Mouse (Mus musculus) midbrain, embryonic 16.5 days (tissue): ENCODE results near the gene Ptprs. TPM values are rescaled to one million over a fixed set of nuclear protein-coding genes. Genes with fewer than 3 reads are reported as not detected.

ENCODE experiments used
- ATAC-seq: fragments of 200-750 bp; cut with Nextera tagmentation; 2 replicates; pipeline ENCODE4 v1.8.0; 2017; ENCODE audit warnings: moderate TSS enrichment
- H3K27ac ChIP-seq: fragments of 300-500 bp; sonication (generic); 2 replicates; pipeline ENCODE4 v1.5.1; 2014; ENCODE audit warnings: mild to moderate bottlenecking, low read length, mixed read lengths
- H3K27me3 ChIP-seq: fragments of 300-500 bp; sonication (generic); 2 replicates; pipeline ENCODE4 v1.6.1; 2014; ENCODE audit warnings: low read depth, low read length, mixed read lengths; ENCODE audit not compliant: control insufficient read depth, insufficient read depth
- H3K36me3 ChIP-seq: fragments of 300-500 bp; sonication (generic); 2 replicates; pipeline ENCODE4 v1.6.1; 2014; ENCODE audit warnings: mild to moderate bottlenecking, low read length, moderate library complexity, mixed read lengths; ENCODE audit not compliant: control insufficient read depth, insufficient read depth
- H3K4me1 ChIP-seq: fragments of 300-500 bp; sonication (generic); 2 replicates; pipeline ENCODE4 v1.6.1; 2014; ENCODE audit warnings: mild to moderate bottlenecking, low read length, mixed read lengths; ENCODE audit not compliant: control insufficient read depth, insufficient read depth
- H3K4me2 ChIP-seq: fragments of 300-500 bp; sonication (generic); 2 replicates; pipeline ENCODE4 v1.6.1; 2014; ENCODE audit warnings: mild to moderate bottlenecking, low read length, mixed read lengths
- H3K4me3 ChIP-seq: fragments of 300-500 bp; sonication (generic); 2 replicates; pipeline ENCODE4 v1.5.1; 2014; ENCODE audit warnings: low read depth, mild to moderate bottlenecking, low read length, moderate library complexity, mixed read lengths
- H3K9ac ChIP-seq: fragments of 300-500 bp; sonication (generic); 2 replicates; pipeline ENCODE4 v1.6.1; 2014; ENCODE audit warnings: low read depth, low read length, mixed read lengths
- H3K9me3 ChIP-seq: fragments of 300-500 bp; sonication (generic); replicated peaks from 2 replicates; pipeline ENCODE4 v1.6.1; 2014; ENCODE audit warnings: mild to moderate bottlenecking, low read length, mixed read lengths; ENCODE audit not compliant: control insufficient read depth, poor library complexity, severe bottlenecking
- WGBS: fragments of 180-500 bp; shearing (Covaris S2); extraction: QIAGEN DNeasy Blood & Tissue Kit; methylation state at CpG from one replicate; pipeline ENCODE4 v1.1.7; 2014; 5-methylcytosine and 5-hydroxymethylcytosine counted together
- polyA plus RNA-seq: library from polyadenylated mRNA; unstranded; fragments of >200 nt; fragmentation: Nextera tagmentation; extraction: Ambion mirVana; gene quantifications from 2 replicates; pipeline ENCODE4 v1.2.1, GENCODE M21; 2015

Ptprs gene
- 293 and 299 TPM in 2 replicates for polyA plus RNA-seq

DNA sequence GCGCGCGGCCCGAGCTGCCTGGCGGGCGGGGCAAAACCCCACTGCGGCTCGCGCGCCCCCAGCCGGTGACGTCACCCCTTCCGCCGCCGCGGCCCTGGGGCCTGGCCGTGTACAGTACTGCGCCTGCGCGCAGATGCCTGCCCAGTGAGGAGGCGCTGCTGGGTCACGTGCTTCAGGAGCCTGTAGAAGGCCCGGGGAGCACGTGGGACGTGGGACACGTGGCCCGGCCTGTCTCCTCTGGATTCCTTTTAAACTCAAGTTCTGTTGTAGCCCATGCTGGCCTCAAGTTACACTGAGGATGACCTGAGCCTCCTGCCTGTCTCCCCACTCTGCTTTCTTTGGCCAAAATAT, at the start of gene Ptprs:
Ptprs (minus strand) TSS at position 82 of the 351 bp plus-strand sequence.
- WGBS, result 0% methylated on average over 24 of the region's 27 CpGs
- peak; percentile 85 for ATAC-seq
- H3K4me2 ChIP-seq, result peak within 1 kb of the TSS; percentile 93
- peaks cover 28% of the 10 kb centered on the region for H3K4me1 ChIP-seq
- no peaks in the 10 kb centered on the region for H3K27me3 ChIP-seq
- no peaks in the 10 kb centered on the region for H3K9me3 ChIP-seq
- H3K9ac ChIP-seq, result peak within 1 kb of the TSS; percentile 100
- peak within 1 kb of the TSS; percentile 96 for H3K4me3 ChIP-seq
- peak within 1 kb of the TSS; percentile 99 for H3K27ac ChIP-seq
- H3K36me3 ChIP-seq, result no peaks in the 10 kb centered on the region

GRCm38 (mm10) chr17:56524943-56525342, 48.7 kb upstream of the Ptprs start:
- no peaks in the 10 kb centered on the region for H3K36me3 ChIP-seq
- no peak overlapping the region for H3K4me2 ChIP-seq
- no peak for ATAC-seq
- WGBS, result 72% methylated on average over 4 of the region's 4 CpGs
- no peaks in the 10 kb centered on the region for H3K4me1 ChIP-seq
- no peak overlapping the region for H3K4me3 ChIP-seq
- no peaks in the 10 kb centered on the region for H3K9me3 ChIP-seq
- no peaks in the 10 kb centered on the region for H3K27me3 ChIP-seq
- H3K27ac ChIP-seq, result no peak overlapping the region
- H3K9ac ChIP-seq, result no peak overlapping the region

DNA sequence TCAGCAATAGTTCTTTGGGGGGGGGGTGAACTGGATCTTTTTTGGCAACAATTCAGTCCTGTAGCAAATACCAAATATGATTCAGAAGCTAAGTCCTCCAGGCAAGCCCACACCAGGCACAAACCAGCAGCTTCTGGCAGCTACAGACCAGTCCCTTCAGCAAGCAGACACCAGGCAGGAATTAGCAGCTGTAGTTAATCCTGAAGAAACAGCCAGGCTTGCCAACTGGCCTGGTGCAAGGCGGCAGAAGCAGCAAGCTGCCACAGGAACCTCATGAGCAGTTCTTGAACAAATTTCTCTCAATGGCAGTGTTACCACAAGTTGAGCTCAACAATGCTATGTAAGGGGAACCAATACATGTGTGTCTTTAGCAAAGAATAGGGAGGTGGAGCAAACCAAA, 46.5 kb upstream of the Ptprs start:
- Histone ChIP-seq H3K4me2 (no peak overlapping the region), H3K9ac (no peak overlapping the region), H3K4me3 (no peak overlapping the region), H3K9me3 (no peaks in the 10 kb centered on the region), H3K36me3 (no peaks in the 10 kb centered on the region), H3K27me3 (no peaks in the 10 kb centered on the region), H3K27ac (no peak overlapping the region), H3K4me1 (no peaks in the 10 kb centered on the region)
- WGBS, result 60% methylated on average over 1 of the region's 1 CpGs
- no peak for ATAC-seq

DNA sequence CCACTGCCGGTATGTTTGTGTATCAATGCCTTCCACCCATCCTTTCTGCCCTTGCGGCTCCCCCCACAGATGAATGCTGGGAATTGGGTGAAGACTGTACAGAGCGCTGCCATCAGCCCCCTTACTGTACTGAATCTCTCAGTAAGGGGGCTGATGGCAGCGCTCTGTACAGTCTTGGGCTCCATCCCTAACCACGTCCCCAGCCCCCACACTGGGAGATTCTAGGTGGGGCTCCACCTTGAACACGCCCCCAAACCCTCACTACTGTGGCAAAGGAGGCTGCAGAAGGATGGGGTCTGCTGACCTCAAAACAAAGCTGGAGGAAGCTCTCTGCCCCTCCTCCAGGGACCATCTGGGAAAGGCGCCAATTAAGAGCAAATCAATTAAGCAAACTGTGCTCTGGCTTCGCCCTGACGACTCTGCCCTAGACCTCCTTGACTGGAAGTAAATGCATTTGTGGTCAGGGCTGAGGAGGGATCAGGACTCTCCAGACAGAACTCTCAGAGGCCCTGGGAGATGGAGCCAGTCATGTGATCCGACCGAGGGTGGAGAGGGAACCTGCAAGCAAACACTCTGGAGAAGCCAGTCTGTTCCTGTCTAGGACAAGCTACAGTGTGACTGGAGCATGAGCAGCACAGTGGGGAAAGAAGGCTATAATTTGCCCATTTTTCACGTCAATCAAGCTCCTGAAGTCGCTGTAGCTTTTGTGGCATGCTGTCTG, 39.6 kb upstream of the Ptprs start:
- ATAC-seq, result peak; percentile 65
- peak overlapping the region; percentile 19 for H3K4me2 ChIP-seq
- 8% methylated on average over 13 of the region's 13 CpGs for WGBS

DNA sequence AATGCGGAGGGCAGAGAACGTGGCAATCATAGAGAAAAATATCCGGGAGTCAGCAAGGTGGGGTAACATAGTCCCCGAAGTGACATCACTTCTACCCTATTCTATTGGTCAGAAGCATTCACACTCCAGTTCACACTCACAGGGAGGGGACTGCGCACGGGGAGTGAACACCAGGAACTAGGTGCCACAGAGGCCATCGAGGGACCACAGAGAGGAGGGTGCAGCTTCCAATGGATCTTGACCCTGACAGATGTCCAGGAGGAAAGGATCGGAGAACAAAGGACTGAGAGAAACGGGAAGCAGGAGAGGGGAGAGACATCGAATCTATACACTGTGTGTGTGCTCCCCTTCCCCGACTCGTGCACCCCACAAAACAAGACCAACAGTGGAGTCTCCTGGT, 38.6 kb upstream of the Ptprs start:
- H3K9me3 ChIP-seq, result no peaks in the 10 kb centered on the region
- no peak overlapping the region for H3K4me3 ChIP-seq
- peaks cover 16% of the 10 kb centered on the region for H3K4me1 ChIP-seq
- H3K4me2 ChIP-seq, result no peak overlapping the region
- 55% methylated on average over 12 of the region's 12 CpGs for WGBS
- peaks cover 29% of the 10 kb centered on the region for H3K27me3 ChIP-seq
- ATAC-seq, result no peak
- H3K36me3 ChIP-seq, result no peaks in the 10 kb centered on the region
- H3K27ac ChIP-seq, result peak overlapping the region; percentile 53; the same call in 1 of the 2 replicates
- no peak overlapping the region for H3K9ac ChIP-seq

More for the DNA sequence above, 39.6 kb upstream of the Ptprs start:
- peak overlapping the region; percentile 46; the same call in 1 of the 2 replicates for H3K9ac ChIP-seq
- no peaks in the 10 kb centered on the region for H3K36me3 ChIP-seq
- no peak overlapping the region for H3K4me3 ChIP-seq
- H3K27me3 ChIP-seq, result peaks cover 21% of the 10 kb centered on the region
- no peaks in the 10 kb centered on the region for H3K9me3 ChIP-seq
- H3K4me1 ChIP-seq, result peaks cover 16% of the 10 kb centered on the region
- H3K27ac ChIP-seq, result peak overlapping the region; percentile 53

- no peak overlapping the region for H3K4me3 ChIP-seq
- H3K27me3 ChIP-seq, result peaks cover 29% of the 10 kb centered on the region
- no peaks in the 10 kb centered on the region for H3K9me3 ChIP-seq
- H3K9ac ChIP-seq, result no peak overlapping the region
- H3K4me2 ChIP-seq, result no peak overlapping the region
- H3K27ac ChIP-seq, result no peak overlapping the region
- peaks cover 19% of the 10 kb centered on the region for H3K4me1 ChIP-seq
- H3K36me3 ChIP-seq, result no peaks in the 10 kb centered on the region
- ATAC-seq, result no peak
Measured at GRCm38 (mm10) chr17:56514330-56514729, 38.0 kb upstream of the Ptprs start.

DNA sequence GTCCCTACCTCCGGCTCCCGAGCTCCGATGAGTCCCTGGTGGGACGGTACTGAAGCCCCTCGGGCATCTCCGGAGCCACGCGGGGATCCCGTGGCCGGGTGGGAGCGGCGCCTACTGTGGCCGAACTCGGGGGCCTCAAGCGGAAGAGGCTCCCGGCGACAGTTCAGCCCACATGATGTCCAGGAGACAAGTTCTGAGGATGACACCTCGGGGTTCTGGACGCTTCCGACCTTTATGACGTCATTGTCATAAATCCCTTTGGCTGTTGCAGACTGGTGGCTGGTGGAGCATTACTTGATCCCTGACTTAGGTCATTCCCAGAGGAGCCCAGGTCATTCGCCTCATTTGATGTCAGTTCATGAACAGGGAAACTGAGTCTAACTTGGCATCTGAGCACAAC, 36.0 kb upstream of the Ptprs start, which contains the start of gene Znrf4:
Znrf4 (minus strand) TSS at position 122 of the 400 bp plus-strand sequence.
- no peak for ATAC-seq
- H3K9me3 ChIP-seq, result no peaks in the 10 kb centered on the region
- no peak within 1 kb of the TSS for H3K27ac ChIP-seq
- H3K27me3 ChIP-seq, result peaks cover 29% of the 10 kb centered on the region
- H3K4me1 ChIP-seq, result peaks cover 21% of the 10 kb centered on the region
- 64% methylated on average over 22 of the region's 22 CpGs for WGBS
- no peaks in the 10 kb centered on the region for H3K36me3 ChIP-seq
- H3K4me2 ChIP-seq, result peak within 1 kb of the TSS; percentile 46
- H3K4me3 ChIP-seq, result peak within 1 kb of the TSS; percentile 25
- peak within 1 kb of the TSS; percentile 48; the same call in 1 of the 2 replicates for H3K9ac ChIP-seq

GRCm38 (mm10) chr17:56511707-56512090, 35.4 kb upstream of the Ptprs start:
- peaks cover 25% of the 10 kb centered on the region for H3K4me1 ChIP-seq
- no peak for ATAC-seq
- peak overlapping the region; percentile 25 for H3K4me3 ChIP-seq
- WGBS, result 26% methylated on average over 29 of the region's 29 CpGs
- H3K4me2 ChIP-seq, result peak overlapping the region; percentile 46
- H3K9ac ChIP-seq, result peak overlapping the region; percentile 48; the same call in 1 of the 2 replicates
- H3K27me3 ChIP-seq, result peaks cover 29% of the 10 kb centered on the region
- no peak overlapping the region for H3K27ac ChIP-seq
- H3K36me3 ChIP-seq, result no peaks in the 10 kb centered on the region
- no peaks in the 10 kb centered on the region for H3K9me3 ChIP-seq

- Histone ChIP-seq H3K4me3 (peak overlapping the region; percentile 25), H3K9me3 (no peaks in the 10 kb centered on the region), H3K36me3 (no peaks in the 10 kb centered on the region), H3K9ac (peak overlapping the region; percentile 48; the same call in 1 of the 2 replicates), H3K4me2 (peak overlapping the region; percentile 46), H3K27me3 (peaks cover 29% of the 10 kb centered on the region), H3K4me1 (peaks cover 28% of the 10 kb centered on the region), H3K27ac (no peak overlapping the region)
- 8% methylated on average over 60 of the region's 60 CpGs for WGBS
- ATAC-seq, result no peak
Measured at GRCm38 (mm10) chr17:56510970-56511706, 34.9 kb upstream of the Ptprs start.
